Mouse (Mus musculus): ENCODE results near the gene Prim2. TPM values are rescaled to one million over a fixed set of nuclear protein-coding genes. Genes with fewer than 3 reads are reported as not detected.

Prim2 gene
- polyA plus RNA-seq, 1 experiment from 2014 or later: 21.5 TPM

DNA sequence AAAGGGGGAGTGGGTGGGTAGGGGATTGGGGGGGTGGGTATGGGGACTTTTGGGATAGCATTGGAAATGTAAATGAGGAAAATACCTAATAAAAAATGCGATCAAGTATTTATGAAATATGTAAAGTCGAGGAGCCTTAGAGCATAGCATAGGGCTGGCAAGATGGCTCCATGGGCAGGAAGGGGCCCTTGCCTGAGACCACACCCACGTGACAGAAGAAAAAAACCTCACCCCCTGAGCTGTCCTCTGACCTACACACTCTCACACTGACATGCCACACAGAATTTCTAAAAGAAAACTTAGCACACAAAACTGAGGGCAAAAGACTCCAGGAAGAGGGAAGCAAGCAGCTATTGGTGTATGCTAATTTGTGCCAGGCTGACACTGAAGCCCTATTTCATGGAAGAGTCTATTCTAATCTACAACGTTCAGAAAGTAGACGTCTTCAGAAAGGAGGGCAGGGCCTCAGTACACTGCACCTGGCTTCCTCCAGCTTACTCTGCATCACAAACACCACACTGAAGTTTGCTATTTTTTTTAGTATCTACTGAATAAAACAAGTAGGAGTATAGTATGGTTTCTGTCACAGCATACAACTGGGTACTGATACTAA lies 65.4 kb downstream of the Prim2 start:
- no peak for ATAC-seq
- WGBS: 83% methylated on average over 5 of the region's 5 CpGs
- H3K27ac ChIP-seq (ENCODE audit: low read depth, low read length): no peak overlapping the region

DNA sequence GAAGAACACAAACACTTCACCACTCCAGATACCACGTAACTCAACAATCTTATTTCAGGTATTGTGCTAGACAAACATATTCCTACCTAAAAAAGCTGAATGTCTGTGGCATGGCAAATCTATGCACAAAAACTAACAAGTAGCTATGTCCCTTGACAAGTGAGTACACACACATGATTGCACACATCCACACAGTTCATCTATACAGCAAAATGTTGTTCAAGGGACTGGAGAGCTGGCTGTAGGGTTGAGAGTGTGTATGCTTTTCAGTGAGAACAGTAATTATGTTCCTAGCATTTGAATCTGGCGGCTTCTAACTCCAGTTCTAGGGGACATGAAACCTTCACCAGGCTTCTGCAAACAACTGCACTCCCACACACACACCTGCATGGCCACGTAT lies 69.9 kb downstream of the Prim2 start:
- ATAC-seq: no peak
- no peak overlapping the region for H3K4me3 ChIP-seq (ENCODE audit: low read length)
- H3K4me1 ChIP-seq (ENCODE audit: control insufficient read depth, insufficient read depth, low read depth, low read length): no peaks in the 10 kb centered on the region
- no peak overlapping the region for H3K9ac ChIP-seq (ENCODE audit: low read depth, low read length)
- 0 out of 2 replicates have a peak, but pooled peaks cover 2% of the 10 kb centered on the region for H3K36me3 ChIP-seq (ENCODE audit: control insufficient read depth, insufficient read depth, low read length)
- H3K27ac ChIP-seq (ENCODE audit: low read depth, low read length): no peak overlapping the region
- WGBS: 87% methylated on average over 3 of the region's 3 CpGs
- 0 out of 2 replicates have a peak, but pooled peaks cover 2% of the 10 kb centered on the region for H3K9me3 ChIP-seq (ENCODE audit: control insufficient read depth, low read length)
- H3K27me3 ChIP-seq (replicated peaks; ENCODE audit: control insufficient read depth, insufficient read depth, low read length): no peaks in the 10 kb centered on the region
- H3K4me2 ChIP-seq (ENCODE audit: low read length): no peak overlapping the region

More for the DNA sequence above, 65.4 kb downstream of the Prim2 start:
- Histone ChIP-seq H3K9ac (ENCODE audit: low read depth, low read length) (no peak overlapping the region), H3K27me3 (replicated peaks; ENCODE audit: control insufficient read depth, insufficient read depth, low read length) (no peaks in the 10 kb centered on the region), H3K4me2 (ENCODE audit: low read length) (no peak overlapping the region), H3K9me3 (ENCODE audit: control insufficient read depth, low read length) (no peaks in the 10 kb centered on the region; the same call in 1 of the 2 replicates), H3K4me3 (ENCODE audit: low read length) (no peak overlapping the region), H3K4me1 (ENCODE audit: control insufficient read depth, insufficient read depth, low read depth, low read length) (no peaks in the 10 kb centered on the region), H3K36me3 (ENCODE audit: control insufficient read depth, insufficient read depth, low read length) (no peaks in the 10 kb centered on the region)

DNA sequence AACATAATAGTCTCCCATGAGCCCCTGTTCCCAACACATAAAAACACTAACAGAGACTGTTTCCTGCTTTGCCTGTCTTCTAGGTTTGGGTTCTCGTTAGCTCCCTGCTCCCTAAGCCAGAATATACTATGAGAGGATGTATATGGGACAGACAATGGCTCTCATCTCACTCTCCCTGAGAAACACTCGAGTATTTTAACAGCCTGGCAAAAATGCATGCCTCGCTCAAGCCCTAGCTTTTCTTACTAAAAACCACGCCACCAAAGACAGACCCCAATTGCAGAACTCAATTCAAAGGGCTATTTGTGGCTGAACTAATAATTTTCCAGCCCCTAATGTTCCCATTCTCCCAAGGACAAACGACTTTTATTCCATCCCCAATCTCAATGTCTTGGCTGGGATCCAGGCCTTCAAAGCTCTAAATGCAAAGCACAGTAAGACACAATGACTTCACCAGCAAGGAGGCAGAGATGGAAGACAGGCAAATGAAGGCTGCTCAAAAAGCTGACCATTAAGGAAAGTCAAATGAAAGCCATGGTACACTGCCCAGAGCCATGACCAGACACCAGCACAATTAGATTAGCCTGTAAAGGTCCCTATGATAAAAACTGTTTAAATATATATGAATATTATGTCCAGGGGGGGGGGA lies 70.5 kb downstream of the Prim2 start:
- Histone ChIP-seq H3K9ac (ENCODE audit: low read depth, low read length) (no peak overlapping the region), H3K36me3 (ENCODE audit: control insufficient read depth, insufficient read depth, low read length) (0 out of 2 replicates have a peak, but pooled peaks cover 2% of the 10 kb centered on the region), H3K4me1 (ENCODE audit: control insufficient read depth, insufficient read depth, low read depth, low read length) (no peaks in the 10 kb centered on the region), H3K27me3 (replicated peaks; ENCODE audit: control insufficient read depth, insufficient read depth, low read length) (no peaks in the 10 kb centered on the region), H3K27ac (ENCODE audit: low read depth, low read length) (peak overlapping the region; percentile 59; the same call in 1 of the 2 replicates), H3K4me3 (ENCODE audit: low read length) (no peak overlapping the region), H3K4me2 (ENCODE audit: low read length) (no peak overlapping the region), H3K9me3 (ENCODE audit: control insufficient read depth, low read length) (0 out of 2 replicates have a peak, but pooled peaks cover 2% of the 10 kb centered on the region)
- WGBS: 52% methylated on average over 5 of the region's 5 CpGs
- peak; percentile 67 for ATAC-seq

DNA sequence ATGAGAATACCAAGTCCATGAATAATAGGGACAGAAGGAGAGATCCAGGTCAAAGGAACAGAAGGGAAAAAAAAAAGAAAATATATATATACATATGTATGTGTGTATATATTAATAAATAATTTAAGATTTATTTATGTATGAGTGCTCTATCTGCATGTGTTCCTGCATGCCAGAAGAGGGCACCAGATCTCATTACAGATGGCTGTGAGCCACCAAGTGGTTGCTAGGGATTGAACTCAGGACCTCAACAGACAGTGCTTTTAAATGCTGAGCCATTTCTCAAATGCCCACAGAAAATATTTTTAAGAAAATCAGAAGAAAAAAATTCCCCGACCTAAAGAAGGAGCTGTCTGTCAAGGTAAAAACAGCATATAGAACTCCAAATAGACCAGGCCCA lies 72.6 kb downstream of the Prim2 start:
- H3K9me3 ChIP-seq (ENCODE audit: control insufficient read depth, low read length): 0 out of 2 replicates have a peak, but pooled peaks cover 2% of the 10 kb centered on the region
- H3K4me2 ChIP-seq (ENCODE audit: low read length): no peak overlapping the region
- no peaks in the 10 kb centered on the region for H3K4me1 ChIP-seq (ENCODE audit: control insufficient read depth, insufficient read depth, low read depth, low read length)
- H3K4me3 ChIP-seq (ENCODE audit: low read length): no peak overlapping the region
- H3K27ac ChIP-seq (ENCODE audit: low read depth, low read length): no peak overlapping the region
- H3K36me3 ChIP-seq (ENCODE audit: control insufficient read depth, insufficient read depth, low read length): 0 out of 2 replicates have a peak, but pooled peaks cover 2% of the 10 kb centered on the region
- WGBS: 89% methylated on average over 1 of the region's 1 CpGs
- ATAC-seq: no peak
- no peaks in the 10 kb centered on the region for H3K27me3 ChIP-seq (replicated peaks; ENCODE audit: control insufficient read depth, insufficient read depth, low read length)
- H3K9ac ChIP-seq (ENCODE audit: low read depth, low read length): no peak overlapping the region

- H3K27ac ChIP-seq (ENCODE audit: low read depth, low read length): no peak overlapping the region
- H3K9me3 ChIP-seq (ENCODE audit: control insufficient read depth, low read length): 0 out of 2 replicates have a peak, but pooled peaks cover 2% of the 10 kb centered on the region
- H3K4me2 ChIP-seq (ENCODE audit: low read length): no peak overlapping the region
- H3K9ac ChIP-seq (ENCODE audit: low read depth, low read length): no peak overlapping the region
- no peaks in the 10 kb centered on the region; the same call in 1 of the 2 replicates for H3K4me1 ChIP-seq (ENCODE audit: control insufficient read depth, insufficient read depth, low read depth, low read length)
- no peaks in the 10 kb centered on the region for H3K27me3 ChIP-seq (replicated peaks; ENCODE audit: control insufficient read depth, insufficient read depth, low read length)
- H3K36me3 ChIP-seq (ENCODE audit: control insufficient read depth, insufficient read depth, low read length): 0 out of 2 replicates have a peak, but pooled peaks cover 2% of the 10 kb centered on the region
- ATAC-seq: no peak
- WGBS: 93% methylated on average over 2 of the region's 2 CpGs
- H3K4me3 ChIP-seq (ENCODE audit: low read length): no peak overlapping the region
Observed at GRCm38 (mm10) chr1:33595936-33596335, 73.7 kb downstream of the Prim2 start.

- H3K4me3 ChIP-seq (ENCODE audit: low read length): no peak overlapping the region
- H3K36me3 ChIP-seq (ENCODE audit: control insufficient read depth, insufficient read depth, low read length): 0 out of 2 replicates have a peak, but pooled peaks cover 2% of the 10 kb centered on the region
- WGBS: 55% methylated on average over 2 of the region's 2 CpGs
- H3K27me3 ChIP-seq (replicated peaks; ENCODE audit: control insufficient read depth, insufficient read depth, low read length): no peaks in the 10 kb centered on the region
- no peak overlapping the region for H3K27ac ChIP-seq (ENCODE audit: low read depth, low read length)
- H3K4me2 ChIP-seq (ENCODE audit: low read length): no peak overlapping the region
- ATAC-seq: peak; percentile 34; the same call in 1 of the 2 replicates
- no peak overlapping the region for H3K9ac ChIP-seq (ENCODE audit: low read depth, low read length)
- H3K4me1 ChIP-seq (ENCODE audit: control insufficient read depth, insufficient read depth, low read depth, low read length): no peaks in the 10 kb centered on the region; the same call in 1 of the 2 replicates
- 0 out of 2 replicates have a peak, but pooled peaks cover 2% of the 10 kb centered on the region for H3K9me3 ChIP-seq (ENCODE audit: control insufficient read depth, low read length)
Observed at GRCm38 (mm10) chr1:33594966-33595365, 74.6 kb downstream of the Prim2 start.

- WGBS: 86% methylated on average over 4 of the region's 4 CpGs
- Histone ChIP-seq H3K27ac (ENCODE audit: low read depth, low read length) (no peak overlapping the region), H3K4me2 (ENCODE audit: low read length) (no peak overlapping the region), H3K9ac (ENCODE audit: low read depth, low read length) (no peak overlapping the region), H3K36me3 (ENCODE audit: control insufficient read depth, insufficient read depth, low read length) (0 out of 2 replicates have a peak, but pooled peaks cover 2% of the 10 kb centered on the region), H3K27me3 (replicated peaks; ENCODE audit: control insufficient read depth, insufficient read depth, low read length) (no peaks in the 10 kb centered on the region), H3K4me3 (ENCODE audit: low read length) (no peak overlapping the region), H3K9me3 (ENCODE audit: control insufficient read depth, low read length) (0 out of 2 replicates have a peak, but pooled peaks cover under 1% of the 10 kb centered on the region), H3K4me1 (ENCODE audit: control insufficient read depth, insufficient read depth, low read depth, low read length) (no peaks in the 10 kb centered on the region; the same call in 1 of the 2 replicates)
- ATAC-seq: no peak
Observed at GRCm38 (mm10) chr1:33593718-33594388, 75.7 kb downstream of the Prim2 start.

- WGBS: 91% methylated on average over 7 of the region's 7 CpGs
- Histone ChIP-seq H3K36me3 (ENCODE audit: control insufficient read depth, insufficient read depth, low read length) (no peaks in the 10 kb centered on the region), H3K9me3 (ENCODE audit: control insufficient read depth, low read length) (no peaks in the 10 kb centered on the region), H3K4me3 (ENCODE audit: low read length) (no peak overlapping the region), H3K4me1 (ENCODE audit: control insufficient read depth, insufficient read depth, low read depth, low read length) (no peaks in the 10 kb centered on the region; the same call in 1 of the 2 replicates), H3K27ac (ENCODE audit: low read depth, low read length) (no peak overlapping the region), H3K27me3 (replicated peaks; ENCODE audit: control insufficient read depth, insufficient read depth, low read length) (no peaks in the 10 kb centered on the region), H3K9ac (ENCODE audit: low read depth, low read length) (no peak overlapping the region), H3K4me2 (ENCODE audit: low read length) (no peak overlapping the region)
- no peak for ATAC-seq
Observed at GRCm38 (mm10) chr1:33591997-33592608, 77.5 kb downstream of the Prim2 start.

All from hindbrain, embryonic 16.5 days (tissue).